Mouse (Mus musculus): ENCODE measurements around the gene Sox13. TPM values are rescaled to one million over a fixed set of nuclear protein-coding genes. Genes with fewer than 3 reads are reported as not detected.

Gene Sox13
- polyA plus RNA-seq, 1 experiment: 0.80 TPM

DNA sequence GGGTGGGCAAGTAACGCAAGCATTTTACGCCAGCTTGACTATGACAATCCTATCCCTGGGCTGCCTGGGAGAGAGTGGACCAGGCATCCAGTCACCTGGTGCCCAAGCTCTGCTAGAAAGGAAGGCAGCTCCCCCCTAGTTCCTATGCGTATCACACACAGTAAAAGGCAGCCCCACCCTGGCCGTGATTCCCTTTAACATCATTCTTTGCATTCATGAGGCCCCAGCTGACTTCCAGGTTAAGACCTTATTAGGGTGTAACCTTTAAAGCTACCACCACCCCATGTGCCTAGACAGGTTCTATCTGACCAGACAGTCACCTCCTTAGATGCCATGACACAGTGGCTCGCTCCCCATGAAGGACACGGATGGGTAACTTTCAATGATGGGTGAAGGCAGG, 8.7 kb downstream of the Sox13 start:
- Histone ChIP-seq H3K79me2 (ENCODE audit: control insufficient read depth, insufficient read depth) (no peaks in the 10 kb centered on the region), H3K36me3 (ENCODE audit: control insufficient read depth, insufficient read depth) (no peaks in the 10 kb centered on the region), H3K4me3 (no peak overlapping the region), H3ac (ENCODE audit: control insufficient read depth, insufficient read length) (no peak overlapping the region), H3K27me3 (ENCODE audit: control insufficient read depth, insufficient read depth, insufficient read length) (peaks cover 74% of the 10 kb centered on the region), H3K4me2 (ENCODE audit: low read depth) (no peak overlapping the region)
- TF ChIP-seq TCF12 (IDR thresholded peaks at IDR 0.05; ENCODE audit: insufficient read depth, poor library complexity, severe bottlenecking): no peak
- TF ChIP-seq MYOD1 (IDR thresholded peaks at IDR 0.05; ENCODE audit: control insufficient read depth in 1 of 3, insufficient read length in 2 of 3, low read depth in 2 of 3): no peak
- no peak for TF ChIP-seq MYOG (IDR thresholded peaks at IDR 0.05; ENCODE audit: control insufficient read depth in 1 of 3, insufficient read depth in 1 of 3, insufficient read length in 2 of 3, low read depth in 2 of 3)
- TF ChIP-seq USF1 (IDR thresholded peaks at IDR 0.05; ENCODE audit: low read depth): no peak
- TF ChIP-seq CEBPB (IDR thresholded peaks at IDR 0.05; ENCODE audit: insufficient read depth, poor library complexity, severe bottlenecking): no peak
- no peak for TF ChIP-seq SRF (IDR thresholded peaks at IDR 0.05; ENCODE audit: control insufficient read depth, insufficient read length, low read depth)
- TF ChIP-seq TCF3 (IDR thresholded peaks at IDR 0.05; ENCODE audit: insufficient read length, low read depth): no peak

DNA sequence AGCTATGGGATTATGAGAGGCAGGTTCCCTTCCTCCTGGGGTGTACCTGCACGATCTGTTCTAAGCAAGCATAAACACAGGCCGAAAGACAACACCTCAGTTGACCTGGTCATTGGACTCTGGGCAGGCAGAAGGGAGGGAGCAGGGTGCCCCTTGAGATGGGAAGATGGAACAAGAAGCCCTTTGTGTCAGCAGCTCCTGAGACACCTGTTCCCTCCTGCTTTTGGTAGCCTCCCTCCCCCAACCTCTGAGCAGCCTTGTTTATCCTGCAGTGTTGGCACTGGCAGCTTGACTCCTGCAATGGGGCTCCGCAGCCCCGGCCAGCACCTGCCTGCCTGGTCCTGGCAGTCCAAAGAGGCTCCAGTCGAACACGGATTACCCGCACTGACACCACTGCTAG, 9.1 kb downstream of the Sox13 start:
- no peaks in the 10 kb centered on the region for H3K79me2 ChIP-seq (ENCODE audit: control insufficient read depth, insufficient read depth)
- no peak overlapping the region for H3K4me2 ChIP-seq (ENCODE audit: low read depth)
- H3K4me3 ChIP-seq: no peak overlapping the region
- H3ac ChIP-seq (ENCODE audit: control insufficient read depth, insufficient read length): no peak overlapping the region
- TF ChIP-seq TCF12 (IDR thresholded peaks at IDR 0.05; ENCODE audit: insufficient read depth, poor library complexity, severe bottlenecking) (no peak), CEBPB (IDR thresholded peaks at IDR 0.05; ENCODE audit: insufficient read depth, poor library complexity, severe bottlenecking) (no peak), SRF (IDR thresholded peaks at IDR 0.05; ENCODE audit: control insufficient read depth, insufficient read length, low read depth) (no peak)
- H3K36me3 ChIP-seq (ENCODE audit: control insufficient read depth, insufficient read depth): no peaks in the 10 kb centered on the region
- peaks cover 75% of the 10 kb centered on the region for H3K27me3 ChIP-seq (ENCODE audit: control insufficient read depth, insufficient read depth, insufficient read length)

DNA sequence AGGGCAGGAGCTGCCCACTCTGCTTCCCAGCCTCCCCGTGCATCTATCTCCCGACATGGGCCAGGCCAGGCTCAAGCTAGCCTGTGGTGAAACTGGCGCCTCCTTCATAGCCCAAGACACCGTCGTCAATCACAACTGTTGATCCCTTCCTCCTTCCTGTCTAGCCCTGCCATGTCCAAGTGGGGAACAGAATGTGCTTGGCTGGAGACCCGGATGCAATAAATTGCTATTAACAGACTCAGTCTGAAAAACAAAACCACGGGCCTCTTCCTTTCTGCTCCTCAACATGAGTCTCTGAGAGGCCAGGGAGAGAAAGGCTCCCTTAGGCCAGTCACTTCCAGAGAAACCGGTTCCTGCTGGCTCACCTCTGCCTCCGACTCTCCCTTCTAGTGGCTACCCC, 11.2 kb downstream of the Sox13 start:
- H3ac ChIP-seq (ENCODE audit: control insufficient read depth, insufficient read length): no peak overlapping the region
- no peaks in the 10 kb centered on the region for H3K36me3 ChIP-seq (ENCODE audit: control insufficient read depth, insufficient read depth)
- peaks cover 56% of the 10 kb centered on the region for H3K27me3 ChIP-seq (ENCODE audit: control insufficient read depth, insufficient read depth, insufficient read length)
- no peaks in the 10 kb centered on the region for H3K79me2 ChIP-seq (ENCODE audit: control insufficient read depth, insufficient read depth)
- TF ChIP-seq CEBPB (IDR thresholded peaks at IDR 0.05; ENCODE audit: insufficient read depth, poor library complexity, severe bottlenecking) (no peak), TCF12 (IDR thresholded peaks at IDR 0.05; ENCODE audit: insufficient read depth, poor library complexity, severe bottlenecking) (no peak), USF1 (IDR thresholded peaks at IDR 0.05; ENCODE audit: low read depth) (no peak), POLR2A (IDR thresholded peaks at IDR 0.05; ENCODE audit: insufficient read length, low read depth) (no peak), SRF (IDR thresholded peaks at IDR 0.05; ENCODE audit: control insufficient read depth, insufficient read length, low read depth) (no peak), E2F4 (IDR thresholded peaks at IDR 0.05; ENCODE audit: insufficient read depth) (no peak), MYOD1 (IDR thresholded peaks at IDR 0.05; ENCODE audit: control insufficient read depth in 1 of 3, insufficient read length in 2 of 3, low read depth in 2 of 3) (no peak), POLR2AphosphoS2 (IDR thresholded peaks at IDR 0.05; ENCODE audit: insufficient read length, low read depth) (no peak), REST (IDR thresholded peaks at IDR 0.05; ENCODE audit: insufficient read depth, insufficient read length) (no peak), MYOG (IDR thresholded peaks at IDR 0.05; ENCODE audit: control insufficient read depth in 1 of 3, insufficient read depth in 1 of 3, insufficient read length in 2 of 3, low read depth in 2 of 3) (no peak), TCF3 (IDR thresholded peaks at IDR 0.05; ENCODE audit: insufficient read length, low read depth) (no peak), MAX (IDR thresholded peaks at IDR 0.05; ENCODE audit: low read depth) (no peak)
- H3K4me3 ChIP-seq: no peak overlapping the region
- H3K4me2 ChIP-seq (ENCODE audit: low read depth): no peak overlapping the region

DNA sequence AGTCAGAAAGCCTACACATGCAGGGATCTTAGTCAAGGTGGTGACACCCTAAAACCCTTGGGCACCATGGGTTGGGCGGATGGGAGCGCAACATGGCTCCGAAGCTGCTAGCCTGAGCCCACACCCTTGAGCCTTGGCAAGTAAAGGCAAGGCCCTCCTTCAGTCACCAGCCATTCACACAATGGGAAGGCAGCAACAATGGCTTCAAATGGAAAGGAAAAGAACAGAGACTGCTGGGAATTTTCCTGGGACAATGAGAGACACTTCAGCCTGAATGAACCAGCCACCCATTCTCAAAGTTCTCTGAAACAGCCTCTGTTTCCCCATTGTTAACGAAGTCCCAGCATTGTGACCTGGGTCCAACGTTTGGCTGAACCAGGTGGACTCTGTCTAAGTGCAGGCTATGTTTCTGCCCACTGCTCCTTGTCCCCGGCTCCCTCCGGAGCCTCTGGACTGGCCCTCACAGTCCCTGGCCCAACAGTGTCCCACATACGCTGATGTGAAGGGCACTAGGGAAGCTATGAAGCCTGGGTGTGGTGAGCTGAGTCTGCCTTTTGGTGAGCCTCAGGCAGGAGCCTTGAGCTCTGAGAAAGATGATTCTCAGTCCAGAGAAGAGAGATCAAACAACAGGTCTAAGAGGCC, 12.6 kb downstream of the Sox13 start:
- Histone ChIP-seq H3ac (ENCODE audit: control insufficient read depth, insufficient read length) (no peak overlapping the region), H3K4me2 (ENCODE audit: low read depth) (no peak overlapping the region), H3K79me2 (ENCODE audit: control insufficient read depth, insufficient read depth) (no peaks in the 10 kb centered on the region), H3K4me3 (no peak overlapping the region), H3K27me3 (ENCODE audit: control insufficient read depth, insufficient read depth, insufficient read length) (peaks cover 43% of the 10 kb centered on the region), H3K36me3 (ENCODE audit: control insufficient read depth, insufficient read depth) (no peaks in the 10 kb centered on the region)
- TF ChIP-seq POLR2A (IDR thresholded peaks at IDR 0.05; ENCODE audit: insufficient read length, low read depth) (no peak), POLR2AphosphoS2 (IDR thresholded peaks at IDR 0.05; ENCODE audit: insufficient read length, low read depth) (no peak), MYOG (IDR thresholded peaks at IDR 0.05; ENCODE audit: control insufficient read depth in 1 of 3, insufficient read depth in 1 of 3, insufficient read length in 2 of 3, low read depth in 2 of 3) (no peak), SRF (IDR thresholded peaks at IDR 0.05; ENCODE audit: control insufficient read depth, insufficient read length, low read depth) (no peak), E2F4 (IDR thresholded peaks at IDR 0.05; ENCODE audit: insufficient read depth) (no peak), TCF3 (IDR thresholded peaks at IDR 0.05; ENCODE audit: insufficient read length, low read depth) (no peak), USF1 (IDR thresholded peaks at IDR 0.05; ENCODE audit: low read depth) (no peak), REST (IDR thresholded peaks at IDR 0.05; ENCODE audit: insufficient read depth, insufficient read length) (no peak), TCF12 (IDR thresholded peaks at IDR 0.05; ENCODE audit: insufficient read depth, poor library complexity, severe bottlenecking) (no peak), CEBPB (IDR thresholded peaks at IDR 0.05; ENCODE audit: insufficient read depth, poor library complexity, severe bottlenecking) (no peak), MYOD1 (IDR thresholded peaks at IDR 0.05; ENCODE audit: control insufficient read depth in 1 of 3, insufficient read length in 2 of 3, low read depth in 2 of 3) (no peak)

DNA sequence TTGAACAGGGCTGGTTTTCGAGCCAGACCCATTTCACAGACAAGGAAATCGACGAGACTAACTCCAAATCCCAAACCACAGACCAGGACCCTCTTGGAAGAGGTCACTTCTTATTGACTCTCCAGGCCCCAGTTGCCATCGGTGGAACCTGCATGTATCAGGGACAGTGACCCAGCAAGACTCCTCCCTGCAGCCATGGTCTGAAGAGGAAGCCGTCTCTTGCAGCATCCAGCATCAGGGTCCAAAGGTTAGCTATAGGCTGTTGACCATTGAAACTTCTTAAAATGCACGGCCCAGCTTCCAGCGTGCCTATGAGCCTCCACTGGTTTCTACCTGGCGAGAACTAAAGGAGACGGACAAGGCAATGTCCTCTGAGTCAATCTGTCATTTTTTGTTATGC, 14.4 kb downstream of the Sox13 start:
- H3ac ChIP-seq (ENCODE audit: control insufficient read depth, insufficient read length): no peak overlapping the region
- TF ChIP-seq MYOD1 (IDR thresholded peaks at IDR 0.05; ENCODE audit: control insufficient read depth in 1 of 3, insufficient read length in 2 of 3, low read depth in 2 of 3): no peak
- no peak for TF ChIP-seq POLR2A (IDR thresholded peaks at IDR 0.05; ENCODE audit: insufficient read length, low read depth)
- no peak for TF ChIP-seq SRF (IDR thresholded peaks at IDR 0.05; ENCODE audit: control insufficient read depth, insufficient read length, low read depth)
- no peak for TF ChIP-seq POLR2AphosphoS2 (IDR thresholded peaks at IDR 0.05; ENCODE audit: insufficient read length, low read depth)
- TF ChIP-seq REST (IDR thresholded peaks at IDR 0.05; ENCODE audit: insufficient read depth, insufficient read length): no peak
- no peak for TF ChIP-seq MAX (IDR thresholded peaks at IDR 0.05; ENCODE audit: low read depth)
- no peak for TF ChIP-seq E2F4 (IDR thresholded peaks at IDR 0.05; ENCODE audit: insufficient read depth)
- no peak for TF ChIP-seq MYOG (IDR thresholded peaks at IDR 0.05; ENCODE audit: control insufficient read depth in 1 of 3, insufficient read depth in 1 of 3, insufficient read length in 2 of 3, low read depth in 2 of 3)
- no peak for TF ChIP-seq CEBPB (IDR thresholded peaks at IDR 0.05; ENCODE audit: insufficient read depth, poor library complexity, severe bottlenecking)
- no peak for TF ChIP-seq TCF3 (IDR thresholded peaks at IDR 0.05; ENCODE audit: insufficient read length, low read depth)
- TF ChIP-seq USF1 (IDR thresholded peaks at IDR 0.05; ENCODE audit: low read depth): no peak
- no peak for TF ChIP-seq TCF12 (IDR thresholded peaks at IDR 0.05; ENCODE audit: insufficient read depth, poor library complexity, severe bottlenecking)
- H3K4me3 ChIP-seq: no peak overlapping the region
- no peaks in the 10 kb centered on the region for H3K36me3 ChIP-seq (ENCODE audit: control insufficient read depth, insufficient read depth)
- peaks cover 30% of the 10 kb centered on the region for H3K27me3 ChIP-seq (ENCODE audit: control insufficient read depth, insufficient read depth, insufficient read length)
- no peak overlapping the region for H3K4me2 ChIP-seq (ENCODE audit: low read depth)
- H3K79me2 ChIP-seq (ENCODE audit: control insufficient read depth, insufficient read depth): no peaks in the 10 kb centered on the region
